ENCODE assay signal across 7 mouse cellular contexts in genomic region chr11:60209217-60209932, GRCm38 (mm10). TPM values are rescaled to one million over a fixed set of nuclear protein-coding genes. Genes with fewer than 3 reads are reported as not detected.
DNase-seq lines count a peak whose midpoint lies in the region; ATAC-seq lines count a peak whose summit lies in the region.

No protein-coding gene starts in this region.

- H3K4me2 ChIP-seq in midbrain, embryonic 14.5 days (ENCODE audit: low read length), result peak overlapping the region; percentile 58

- peak; percentile 55 for ATAC-seq in midbrain, embryonic 14.5 days (ENCODE audit: low FRiP score, low TSS enrichment)

- peaks cover 37% of the 10 kb centered on the region for H3K36me3 ChIP-seq in embryonic facial prominence, embryonic 10.5 days (replicated peaks)
- H3K36me3 ChIP-seq in limb, embryonic 10.5 days, result peaks cover 35% of the 10 kb centered on the region
- H3K36me3 ChIP-seq in midbrain, embryonic 14.5 days (ENCODE audit: control insufficient read depth, insufficient read depth, low read length), result peaks cover 21% of the 10 kb centered on the region

- H3K4me3 ChIP-seq in embryonic facial prominence, embryonic 10.5 days, result peak overlapping the region; percentile 57
- peak overlapping the region; percentile 51 for H3K4me3 ChIP-seq in limb, embryonic 10.5 days
- H3K4me3 ChIP-seq in midbrain, embryonic 14.5 days (replicated peaks; ENCODE audit: low read depth, low read length), result peak overlapping the region; percentile 35

- peak overlapping the region; percentile 90 for H3K27ac ChIP-seq in embryonic facial prominence, embryonic 10.5 days (replicated peaks)
- peak overlapping the region; percentile 91 for H3K27ac ChIP-seq in limb, embryonic 10.5 days
- H3K27ac ChIP-seq in midbrain, embryonic 14.5 days (replicated peaks; ENCODE audit: low read depth, low read length), result peak overlapping the region; percentile 77

- WGBS in embryonic facial prominence, embryonic 10.5 days, result 74% methylated on average over 7 of the region's 7 CpGs
- 69% methylated on average over 7 of the region's 7 CpGs for WGBS in limb, embryonic 10.5 days
- 38% methylated on average over 7 of the region's 7 CpGs for WGBS in midbrain, embryonic 14.5 days

- peaks cover 83% of the 10 kb centered on the region for H3K4me1 ChIP-seq in embryonic facial prominence, embryonic 10.5 days
- H3K4me1 ChIP-seq in limb, embryonic 10.5 days, result peaks cover 81% of the 10 kb centered on the region
- peaks cover 36% of the 10 kb centered on the region for H3K4me1 ChIP-seq in midbrain, embryonic 14.5 days (ENCODE audit: control insufficient read depth, insufficient read depth, low read length)

- H3K9ac ChIP-seq in midbrain, embryonic 14.5 days (replicated peaks; ENCODE audit: low read length), result peak overlapping the region; percentile 32

- DNase-seq in adrenal gland, postnatal 14 days, result peak; percentile 89
- DNase-seq in embryonic facial prominence, embryonic 10.5 days (ENCODE audit: low spot score), result no peak
- peak; percentile 98 for DNase-seq in heart, adult 11 months
- DNase-seq in kidney, adult 11 months, result peak; percentile 83
- no peak for DNase-seq in limb, embryonic 10.5 days (ENCODE audit: low spot score)
- DNase-seq in midbrain, embryonic 14.5 days, result peak; percentile 87
- peak; percentile 69 for DNase-seq in urinary bladder, adult 2 months (ENCODE audit: low spot score)

- no peaks in the 10 kb centered on the region for H3K27me3 ChIP-seq in embryonic facial prominence, embryonic 10.5 days (replicated peaks; ENCODE audit: low read depth, poor library complexity, severe bottlenecking)
- no peaks in the 10 kb centered on the region for H3K27me3 ChIP-seq in limb, embryonic 10.5 days (ENCODE audit: low read depth, poor library complexity, severe bottlenecking)
- H3K27me3 ChIP-seq in midbrain, embryonic 14.5 days (ENCODE audit: control insufficient read depth, insufficient read depth, low read length), result no peaks in the 10 kb centered on the region

- no peaks in the 10 kb centered on the region for H3K9me3 ChIP-seq in embryonic facial prominence, embryonic 10.5 days
- H3K9me3 ChIP-seq in limb, embryonic 10.5 days (replicated peaks), result no peaks in the 10 kb centered on the region
- H3K9me3 ChIP-seq in midbrain, embryonic 14.5 days (ENCODE audit: control insufficient read depth, low read length), result no peaks in the 10 kb centered on the region

RNA-seq across cellular contexts. Expression of gene Srebf1, which starts 13.0 kb away (rescaled TPM):
- total RNA-seq in adrenal gland, postnatal 14 days (2021), result 102 and 130 TPM in 2 replicates
- 50.9 and 52.1 TPM in 2 replicates for polyA plus RNA-seq in embryonic facial prominence, embryonic 10.5 days (2016; fragmentation: Nextera tagmentation; extraction: Ambion mirVana)
- 56.2 and 56.6 TPM in 2 replicates for polyA plus RNA-seq in limb, embryonic 10.5 days (2016; fragmentation: Nextera tagmentation; extraction: Ambion mirVana)
- 34.5 and 35.2 TPM in 2 replicates for polyA plus RNA-seq in midbrain, embryonic 14.5 days (2014; fragmentation: Nextera tagmentation; extraction: Ambion mirVana)
- 157 and 168 TPM in 2 replicates for polyA plus RNA-seq in urinary bladder, adult 2 months (2012; rRNA removed)

Comparison
In these comparisons a context has a peak if more than half of its experiments do, and no peak if none do; other contexts are left out.
1. DNase-seq: peak in adrenal gland, postnatal 14 days (single experiment), heart, adult 11 months (single experiment), kidney, adult 11 months (single experiment), midbrain, embryonic 14.5 days (single experiment) and urinary bladder, adult 2 months (single experiment); none in embryonic facial prominence, embryonic 10.5 days (single experiment) and limb, embryonic 10.5 days (single experiment).
2. Peak in every context shown above with its lines, with median percentiles within 50 percentile points of each other: H3K27ac ChIP-seq and H3K4me3 ChIP-seq.